Mouse (Mus musculus): ENCODE measurements around the gene Ddi2. TPM values are rescaled to one million over a fixed set of nuclear protein-coding genes. Genes with fewer than 3 reads are reported as not detected.
"Not testable (repeated sequence)": the region's sequence is repeated elsewhere in the genome, so short reads cannot be mapped to it uniquely, and the experiment has no call there.

The Ddi2 gene
- polyA plus RNA-seq (2014; fragmentation: Nextera tagmentation; extraction: Ambion mirVana), result 22.6 and 24.2 TPM in 2 replicates

GRCm38 (mm10) chr4:141722731-141723672 is at the start of gene Ddi2:
Ddi2 (minus strand) TSS chr4:141723419.
- Histone ChIP-seq H3K9ac (ENCODE audit: low read length) (peak within 1 kb of the TSS; percentile 95), H3K4me3 (ENCODE audit: low read depth, low read length) (peak within 1 kb of the TSS; percentile 98), H3K4me1 (replicated peaks; ENCODE audit: control insufficient read depth, insufficient read depth, low read length) (0 out of 2 replicates have a peak, but pooled peaks cover 2% of the 10 kb centered on the region), H3K27me3 (ENCODE audit: control insufficient read depth, insufficient read depth, low read length) (no peaks in the 10 kb centered on the region), H3K36me3 (ENCODE audit: control insufficient read depth, insufficient read depth, low read length) (no peaks in the 10 kb centered on the region; the same call in 1 of the 2 replicates), H3K27ac (ENCODE audit: low read depth, low read length) (peak within 1 kb of the TSS; percentile 87), H3K9me3 (ENCODE audit: control insufficient read depth, low read length) (no peaks in the 10 kb centered on the region), H3K4me2 (ENCODE audit: low read depth, low read length, severe bottlenecking) (peak within 1 kb of the TSS; percentile 85)
- under 1% methylated on average over 55 of the region's 105 CpGs for WGBS
- DNase-seq (ENCODE audit: low spot score) (peak; percentile 94), ATAC-seq (replicated peaks; ENCODE audit: low FRiP score) (peak; percentile 88)

DNA sequence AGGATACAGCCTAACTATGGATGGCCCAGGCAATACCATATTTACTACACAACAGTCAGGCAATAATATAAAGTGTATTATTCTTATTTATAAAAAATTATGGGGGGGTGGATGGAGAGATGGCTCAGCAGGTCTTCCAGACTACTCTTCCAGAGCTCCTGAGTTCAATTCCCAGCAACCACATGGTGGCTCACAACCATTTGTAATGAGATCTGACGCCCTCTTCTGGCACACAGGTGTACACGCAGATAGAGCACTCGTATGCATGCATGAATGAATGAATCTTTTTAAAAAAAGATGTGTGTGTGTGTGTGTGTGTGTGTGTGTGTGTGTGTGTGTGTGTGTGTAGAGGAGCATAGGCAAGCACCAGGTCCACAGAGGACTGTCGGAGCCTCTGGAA is 49.8 kb upstream of the Ddi2 start:
- 78% methylated on average over 4 of the region's 4 CpGs for WGBS
- not testable (repeated sequence) for H3K9me3 ChIP-seq (ENCODE audit: control insufficient read depth, low read length); H3K27me3 ChIP-seq (ENCODE audit: control insufficient read depth, insufficient read depth, low read length); H3K36me3 ChIP-seq (ENCODE audit: control insufficient read depth, insufficient read depth, low read length); H3K4me1 ChIP-seq (replicated peaks; ENCODE audit: control insufficient read depth, insufficient read depth, low read length); DNase-seq (ENCODE audit: low spot score); H3K4me3 ChIP-seq (ENCODE audit: low read depth, low read length); H3K27ac ChIP-seq (ENCODE audit: low read depth, low read length); H3K4me2 ChIP-seq (ENCODE audit: low read depth, low read length, severe bottlenecking); H3K9ac ChIP-seq (ENCODE audit: low read length); ATAC-seq (replicated peaks; ENCODE audit: low FRiP score)

DNA sequence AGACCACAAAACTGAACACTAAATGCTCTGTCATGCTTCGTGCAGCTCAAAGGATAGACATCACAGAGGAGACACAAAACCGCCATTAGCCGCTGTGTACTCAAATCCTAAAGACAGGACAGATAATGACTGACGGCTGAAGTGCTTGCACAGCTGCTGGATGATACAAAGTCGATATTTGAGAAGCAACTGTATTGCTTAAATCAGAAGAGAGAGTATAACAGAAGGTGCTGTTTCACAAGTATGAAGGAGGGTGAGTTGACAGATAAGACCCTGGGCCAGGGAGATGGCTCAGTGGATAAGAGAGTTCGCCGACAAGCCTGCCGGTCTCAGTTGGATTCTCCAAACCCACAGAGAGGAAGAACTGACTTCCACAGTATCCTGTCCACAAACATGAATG is 48.6 kb upstream of the Ddi2 start:
- no peaks in the 10 kb centered on the region for H3K9me3 ChIP-seq (ENCODE audit: control insufficient read depth, low read length)
- no peak overlapping the region for H3K4me3 ChIP-seq (ENCODE audit: low read depth, low read length)
- H3K27me3 ChIP-seq (ENCODE audit: control insufficient read depth, insufficient read depth, low read length), result no peaks in the 10 kb centered on the region
- no peaks in the 10 kb centered on the region; the same call in 1 of the 2 replicates for H3K36me3 ChIP-seq (ENCODE audit: control insufficient read depth, insufficient read depth, low read length)
- 93% methylated on average over 8 of the region's 8 CpGs for WGBS
- no peak overlapping the region for H3K27ac ChIP-seq (ENCODE audit: low read depth, low read length)
- no peak overlapping the region for H3K9ac ChIP-seq (ENCODE audit: low read length)
- no peak for ATAC-seq (replicated peaks; ENCODE audit: low FRiP score)
- no peak overlapping the region for H3K4me2 ChIP-seq (ENCODE audit: low read depth, low read length, severe bottlenecking)
- no peaks in the 10 kb centered on the region for H3K4me1 ChIP-seq (replicated peaks; ENCODE audit: control insufficient read depth, insufficient read depth, low read length)
- no peak for DNase-seq (ENCODE audit: low spot score)

GRCm38 (mm10) chr4:141769501-141770160 is 46.4 kb upstream of the Ddi2 start:
- Histone ChIP-seq H3K36me3 (ENCODE audit: control insufficient read depth, insufficient read depth, low read length) (no peaks in the 10 kb centered on the region; the same call in 1 of the 2 replicates), H3K4me2 (ENCODE audit: low read depth, low read length, severe bottlenecking) (no peak overlapping the region), H3K9ac (ENCODE audit: low read length) (no peak overlapping the region), H3K27ac (ENCODE audit: low read depth, low read length) (no peak overlapping the region), H3K9me3 (ENCODE audit: control insufficient read depth, low read length) (no peaks in the 10 kb centered on the region), H3K4me3 (ENCODE audit: low read depth, low read length) (no peak overlapping the region), H3K27me3 (ENCODE audit: control insufficient read depth, insufficient read depth, low read length) (no peaks in the 10 kb centered on the region), H3K4me1 (replicated peaks; ENCODE audit: control insufficient read depth, insufficient read depth, low read length) (no peaks in the 10 kb centered on the region)
- 93% methylated on average over 8 of the region's 8 CpGs for WGBS
- DNase-seq (ENCODE audit: low spot score) (no peak), ATAC-seq (replicated peaks; ENCODE audit: low FRiP score) (no peak)

DNA sequence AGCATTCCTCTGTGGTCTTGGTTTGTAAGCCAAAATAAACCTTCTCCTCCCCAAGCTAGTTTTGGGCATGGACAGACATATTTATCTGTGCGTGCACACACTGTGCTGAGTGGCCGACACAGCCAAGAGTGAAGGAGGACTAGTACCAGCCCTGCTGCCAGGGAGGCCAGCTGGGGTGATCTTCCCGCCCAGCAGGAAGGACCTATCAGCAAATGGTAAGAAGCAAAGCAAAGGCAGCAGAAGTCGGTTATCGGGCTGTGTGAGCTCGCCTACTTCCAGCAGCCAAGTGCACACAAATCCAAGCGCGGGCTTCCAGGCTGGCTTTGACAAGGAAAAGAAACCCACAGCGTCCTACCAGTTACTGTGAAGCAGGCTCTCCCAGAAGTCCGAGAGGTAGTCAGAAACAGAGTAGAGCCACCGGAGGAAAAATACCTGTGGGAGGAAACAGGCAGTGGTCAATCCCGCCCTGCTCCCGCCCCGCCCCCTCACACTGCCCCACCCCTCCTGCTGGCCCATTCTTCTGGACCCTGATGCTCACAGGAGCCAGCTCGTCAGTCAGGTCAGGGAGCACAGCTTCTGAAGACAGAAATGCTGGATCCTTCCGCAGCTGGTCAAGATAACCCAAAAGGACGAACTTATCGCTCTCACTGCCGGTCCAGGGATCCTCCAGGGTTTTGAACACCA is 44.3 kb upstream of the Ddi2 start:
- Histone ChIP-seq H3K9ac (ENCODE audit: low read length) (no peak overlapping the region), H3K4me2 (ENCODE audit: low read depth, low read length, severe bottlenecking) (no peak overlapping the region), H3K27me3 (ENCODE audit: control insufficient read depth, insufficient read depth, low read length) (no peaks in the 10 kb centered on the region), H3K9me3 (ENCODE audit: control insufficient read depth, low read length) (no peaks in the 10 kb centered on the region), H3K4me1 (replicated peaks; ENCODE audit: control insufficient read depth, insufficient read depth, low read length) (no peaks in the 10 kb centered on the region), H3K36me3 (ENCODE audit: control insufficient read depth, insufficient read depth, low read length) (peaks cover 3% of the 10 kb centered on the region; the same call in 1 of the 2 replicates), H3K27ac (ENCODE audit: low read depth, low read length) (no peak overlapping the region), H3K4me3 (ENCODE audit: low read depth, low read length) (no peak overlapping the region)
- no peak for DNase-seq (ENCODE audit: low spot score)
- ATAC-seq (replicated peaks; ENCODE audit: low FRiP score), result no peak
- WGBS, result 83% methylated on average over 19 of the region's 19 CpGs

DNA sequence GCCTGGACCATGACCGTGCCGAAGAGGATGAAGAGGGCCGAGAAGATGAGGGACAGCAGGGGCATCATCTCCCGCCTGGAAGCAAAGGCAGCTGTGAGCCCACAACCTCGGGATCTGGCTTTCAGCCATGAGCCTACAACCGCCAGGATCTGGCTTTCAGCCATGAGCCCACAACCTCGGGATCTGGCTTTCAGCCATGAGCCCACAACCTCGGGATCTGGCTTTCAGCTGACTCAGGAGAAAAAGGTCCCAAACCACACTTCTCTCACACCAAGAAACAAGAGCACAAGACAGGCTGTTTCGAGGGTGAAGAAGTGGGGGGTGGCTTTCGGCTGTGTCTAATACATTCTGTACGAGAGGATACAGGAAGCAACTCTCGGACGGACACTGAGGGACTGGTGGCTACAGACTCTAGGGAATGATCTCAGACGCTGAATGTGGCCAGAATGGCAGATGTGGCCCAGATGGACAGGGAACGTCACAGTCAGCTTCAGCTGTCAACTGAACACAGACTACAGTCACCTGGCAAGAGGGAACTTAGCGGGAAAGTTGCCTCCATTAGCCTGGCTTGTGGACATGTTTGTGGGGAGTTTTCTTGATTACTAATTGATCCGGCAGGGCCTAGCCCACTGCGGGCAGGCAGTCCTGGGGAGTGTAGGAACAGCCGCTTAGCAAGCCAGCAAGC is 43.6 kb upstream of the Ddi2 start:
- Histone ChIP-seq H3K27ac (ENCODE audit: low read depth, low read length) (no peak overlapping the region), H3K9ac (ENCODE audit: low read length) (no peak overlapping the region), H3K36me3 (ENCODE audit: control insufficient read depth, insufficient read depth, low read length) (peaks cover 3% of the 10 kb centered on the region; the same call in 1 of the 2 replicates), H3K9me3 (ENCODE audit: control insufficient read depth, low read length) (no peaks in the 10 kb centered on the region), H3K4me3 (ENCODE audit: low read depth, low read length) (no peak overlapping the region), H3K4me2 (ENCODE audit: low read depth, low read length, severe bottlenecking) (no peak overlapping the region), H3K27me3 (ENCODE audit: control insufficient read depth, insufficient read depth, low read length) (no peaks in the 10 kb centered on the region), H3K4me1 (replicated peaks; ENCODE audit: control insufficient read depth, insufficient read depth, low read length) (no peaks in the 10 kb centered on the region)
- ATAC-seq (replicated peaks; ENCODE audit: low FRiP score), result no peak
- DNase-seq (ENCODE audit: low spot score), result no peak
- 87% methylated on average over 19 of the region's 19 CpGs for WGBS

DNA sequence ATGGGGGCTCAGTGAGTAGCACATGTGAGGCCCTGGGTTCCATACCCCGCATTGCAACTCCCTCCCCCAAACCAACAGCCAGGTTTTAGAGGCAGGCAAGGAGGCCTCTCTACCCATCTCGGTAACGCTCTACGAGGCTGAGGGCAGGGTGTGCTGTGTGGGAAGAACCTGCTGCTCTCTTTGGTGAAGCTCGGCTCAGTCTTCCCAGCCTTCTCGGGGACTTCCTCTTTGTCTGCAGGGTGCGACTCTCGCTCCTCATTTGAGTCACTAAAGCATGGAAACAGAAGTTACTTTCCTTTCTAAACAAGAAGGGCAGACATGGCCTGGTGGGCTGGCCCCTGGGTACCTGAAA is 43.1 kb upstream of the Ddi2 start:
- H3K9me3 ChIP-seq (ENCODE audit: control insufficient read depth, low read length), result no peaks in the 10 kb centered on the region
- H3K4me2 ChIP-seq (ENCODE audit: low read depth, low read length, severe bottlenecking), result no peak overlapping the region
- H3K36me3 ChIP-seq (ENCODE audit: control insufficient read depth, insufficient read depth, low read length), result peaks cover 3% of the 10 kb centered on the region; the same call in 1 of the 2 replicates
- 96% methylated on average over 8 of the region's 8 CpGs for WGBS
- H3K4me1 ChIP-seq (replicated peaks; ENCODE audit: control insufficient read depth, insufficient read depth, low read length), result no peaks in the 10 kb centered on the region
- ATAC-seq (replicated peaks; ENCODE audit: low FRiP score), result no peak
- no peak for DNase-seq (ENCODE audit: low spot score)
- no peak overlapping the region for H3K9ac ChIP-seq (ENCODE audit: low read length)
- H3K4me3 ChIP-seq (ENCODE audit: low read depth, low read length), result no peak overlapping the region
- H3K27me3 ChIP-seq (ENCODE audit: control insufficient read depth, insufficient read depth, low read length), result no peaks in the 10 kb centered on the region
- H3K27ac ChIP-seq (ENCODE audit: low read depth, low read length), result no peak overlapping the region

- Histone ChIP-seq H3K4me2 (ENCODE audit: low read depth, low read length, severe bottlenecking) (no peak overlapping the region), H3K9me3 (ENCODE audit: control insufficient read depth, low read length) (no peaks in the 10 kb centered on the region), H3K27ac (ENCODE audit: low read depth, low read length) (no peak overlapping the region), H3K36me3 (ENCODE audit: control insufficient read depth, insufficient read depth, low read length) (peaks cover 3% of the 10 kb centered on the region; the same call in 1 of the 2 replicates), H3K9ac (ENCODE audit: low read length) (no peak overlapping the region), H3K27me3 (ENCODE audit: control insufficient read depth, insufficient read depth, low read length) (no peaks in the 10 kb centered on the region), H3K4me3 (ENCODE audit: low read depth, low read length) (no peak overlapping the region), H3K4me1 (replicated peaks; ENCODE audit: control insufficient read depth, insufficient read depth, low read length) (no peaks in the 10 kb centered on the region)
- no peak for DNase-seq (ENCODE audit: low spot score)
- 93% methylated on average over 3 of the region's 3 CpGs for WGBS
- no peak for ATAC-seq (replicated peaks; ENCODE audit: low FRiP score)
Measured at GRCm38 (mm10) chr4:141765008-141765407, 41.8 kb upstream of the Ddi2 start.
